Mouse (Mus musculus) forebrain, embryonic 16.5 days (tissue): ENCODE data around the gene Pef1. TPM values are rescaled to one million over a fixed set of nuclear protein-coding genes. Genes with fewer than 3 reads are reported as not detected.

Source experiments
- ATAC-seq: fragments of 200-750 bp; cut with Nextera tagmentation; 2 replicates; pipeline ENCODE4 v1.8.0; 2017; ENCODE audit warnings: mild to moderate bottlenecking, moderate library complexity
- H3K27ac ChIP-seq: fragments of 300-500 bp; sonication (generic); 2 replicates; pipeline ENCODE4 v1.5.1; 2014; ENCODE audit warnings: low read length, control low read depth
- H3K27me3 ChIP-seq: fragments of 300-500 bp; sonication (generic); replicated peaks from 2 replicates; pipeline ENCODE4 v1.6.1; 2014; ENCODE audit warnings: low read length; ENCODE audit not compliant: control insufficient read depth, insufficient read depth
- H3K36me3 ChIP-seq: fragments of 300-500 bp; sonication (generic); 2 replicates; pipeline ENCODE4 v1.6.1; 2014; ENCODE audit not compliant: control insufficient read depth, insufficient read depth
- H3K4me1 ChIP-seq: fragments of 300-500 bp; sonication (generic); replicated peaks from 2 replicates; pipeline ENCODE4 v1.6.1; 2014; ENCODE audit warnings: low read length; ENCODE audit not compliant: control insufficient read depth, insufficient read depth
- H3K4me2 ChIP-seq: fragments of 300-500 bp; sonication (generic); 2 replicates; pipeline ENCODE4 v1.6.1; 2014; ENCODE audit warnings: mild to moderate bottlenecking, low read length, control low read depth
- H3K4me3 ChIP-seq: fragments of 300-500 bp; sonication (generic); replicated peaks from 2 replicates; pipeline ENCODE4 v1.5.1; 2014; ENCODE audit warnings: mild to moderate bottlenecking, low read length, control low read depth
- H3K9ac ChIP-seq: fragments of 300-500 bp; sonication (generic); replicated peaks from 2 replicates; pipeline ENCODE4 v1.6.1; 2014; ENCODE audit warnings: low read depth, low read length, control low read depth
- H3K9me3 ChIP-seq: fragments of 300-500 bp; sonication (generic); 2 replicates; pipeline ENCODE4 v1.6.1; 2016; ENCODE audit warnings: low read length; ENCODE audit not compliant: control insufficient read depth
- WGBS: fragments of 180-500 bp; shearing (Covaris S2); extraction: QIAGEN DNeasy Blood & Tissue Kit; methylation state at CpG from one replicate; pipeline ENCODE4 v1.1.7; 2014; 5-methylcytosine and 5-hydroxymethylcytosine counted together
- polyA plus RNA-seq: library from polyadenylated mRNA; unstranded; fragments of >200 nt; fragmentation: Nextera tagmentation; extraction: Ambion mirVana; gene quantifications from 2 replicates; pipeline ENCODE4 v1.2.1, GENCODE M21; 2015

Gene Pef1
- polyA plus RNA-seq, 1 experiment from 2014 or later = 63.0 TPM

DNA sequence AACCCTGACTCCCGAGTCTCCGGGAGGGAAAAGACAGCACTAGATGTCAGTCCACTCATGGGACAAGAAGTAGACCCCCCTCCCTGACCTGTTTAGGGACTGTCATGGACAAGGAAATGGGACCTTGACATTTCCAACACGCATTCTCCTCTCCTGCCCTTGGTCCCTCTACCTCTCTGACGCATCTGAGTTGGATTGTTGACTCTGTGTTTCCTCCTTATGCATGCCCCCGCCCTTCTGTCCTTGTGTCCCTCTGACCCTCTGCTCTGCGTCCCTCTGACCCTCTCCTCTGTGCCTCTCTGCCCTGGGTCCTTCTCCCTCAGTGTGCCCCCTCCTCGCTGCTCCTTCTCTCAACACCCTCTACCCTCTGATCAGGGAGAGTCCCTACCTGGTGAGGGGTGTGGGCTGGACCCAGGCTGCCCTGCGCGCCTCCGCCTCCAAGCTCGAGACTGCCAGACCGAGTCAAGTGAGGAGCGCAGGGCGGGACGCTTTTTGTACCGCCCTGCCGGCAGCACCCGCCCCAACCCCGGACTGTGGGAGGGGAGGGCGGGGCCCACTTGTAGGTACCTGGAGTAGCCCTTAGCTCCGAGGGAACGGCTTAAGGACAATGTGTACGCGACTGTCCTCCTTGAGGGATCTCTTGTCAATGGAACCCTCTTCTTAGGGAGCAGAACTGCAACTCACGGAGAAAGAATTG lies 72.1 kb downstream of the Pef1 start:
- H3K9me3 ChIP-seq = no peaks in the 10 kb centered on the region
- no peaks in the 10 kb centered on the region for H3K36me3 ChIP-seq
- peak overlapping the region; percentile 29 for H3K4me2 ChIP-seq
- no peak overlapping the region for H3K27ac ChIP-seq
- no peak for ATAC-seq
- H3K9ac ChIP-seq = no peak overlapping the region
- no peak overlapping the region for H3K4me3 ChIP-seq
- 4% methylated on average over 25 of the region's 25 CpGs for WGBS
- H3K27me3 ChIP-seq = peaks cover 24% of the 10 kb centered on the region
- H3K4me1 ChIP-seq = peaks cover 10% of the 10 kb centered on the region

DNA sequence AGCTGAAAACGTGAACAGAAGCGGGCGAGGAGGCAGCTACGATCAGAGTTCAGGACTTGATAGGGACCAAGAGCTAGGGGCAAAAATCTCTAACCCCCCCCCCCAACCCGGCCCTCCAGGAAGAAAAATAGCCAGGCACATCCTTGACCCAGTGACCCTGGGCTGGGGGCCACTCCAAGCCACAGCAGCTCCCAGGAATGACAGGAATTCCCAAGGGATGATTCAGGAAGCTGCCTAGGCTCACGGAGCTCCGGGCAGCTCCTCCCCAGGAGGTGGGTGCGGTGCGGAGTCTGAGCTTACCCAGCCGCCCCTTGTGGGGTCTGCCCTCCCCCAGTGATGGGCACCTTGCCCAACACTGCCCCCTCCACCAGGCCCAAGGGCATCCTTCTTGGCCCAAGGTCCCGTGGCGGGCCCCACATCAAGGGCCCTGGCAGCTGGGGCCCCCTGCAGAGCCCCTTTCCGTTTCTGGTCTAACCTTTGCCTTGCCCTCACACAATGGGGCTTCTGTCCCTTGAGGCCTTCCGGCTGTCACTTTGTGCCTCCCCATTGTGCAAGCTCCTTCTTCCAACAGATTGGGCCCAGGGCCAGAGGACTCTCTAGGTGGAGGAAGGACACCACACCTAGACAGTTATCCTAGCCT lies 72.8 kb downstream of the Pef1 start, which contains the start of gene Tinagl1:
Tinagl1 (minus strand) TSS at position 51 of the 640 bp plus-strand sequence.
- Histone ChIP-seq H3K4me1 (peaks cover 10% of the 10 kb centered on the region), H3K4me2 (peak within 1 kb of the TSS; percentile 29), H3K9ac (no peak within 1 kb of the TSS), H3K27me3 (peaks cover 24% of the 10 kb centered on the region), H3K4me3 (no peak within 1 kb of the TSS), H3K9me3 (no peaks in the 10 kb centered on the region), H3K27ac (no peak within 1 kb of the TSS), H3K36me3 (no peaks in the 10 kb centered on the region)
- no peak for ATAC-seq
- WGBS = under 1% methylated on average over 14 of the region's 14 CpGs

DNA sequence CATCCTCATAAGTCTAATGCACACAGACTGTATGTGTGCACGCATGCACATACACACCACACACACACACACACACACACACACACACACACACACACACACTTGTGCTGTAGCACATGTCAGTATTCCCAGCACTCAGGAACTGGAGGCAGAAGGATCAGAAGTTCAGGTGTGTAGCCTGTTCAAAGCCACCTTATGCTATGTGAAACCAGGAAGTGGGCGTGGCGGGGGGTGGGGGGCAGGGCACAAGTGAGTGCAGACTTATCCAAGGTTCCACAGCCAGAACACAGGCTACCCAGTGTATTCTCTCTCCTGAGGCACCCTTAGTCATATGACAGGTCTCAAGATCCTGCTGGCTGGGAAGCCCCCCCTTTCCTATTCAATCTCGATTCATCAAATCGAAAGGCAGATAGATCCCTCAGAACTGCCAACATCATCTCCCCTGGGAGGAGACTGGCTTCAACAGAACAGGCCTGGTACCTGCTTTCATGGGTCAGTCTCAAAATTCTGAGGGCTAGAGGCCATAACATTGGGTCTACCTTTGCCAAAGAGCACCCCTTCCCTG lies 73.9 kb downstream of the Pef1 start:
- no peaks in the 10 kb centered on the region for H3K36me3 ChIP-seq
- peaks cover 10% of the 10 kb centered on the region for H3K4me1 ChIP-seq
- H3K27me3 ChIP-seq = peaks cover 24% of the 10 kb centered on the region
- no peak overlapping the region for H3K9ac ChIP-seq
- H3K4me2 ChIP-seq = no peak overlapping the region
- H3K9me3 ChIP-seq = no peaks in the 10 kb centered on the region
- 82% methylated on average over 5 of the region's 5 CpGs for whole genome bisulfite sequencing
- ATAC-seq = no peak
- H3K27ac ChIP-seq = no peak overlapping the region
- no peak overlapping the region for H3K4me3 ChIP-seq

DNA sequence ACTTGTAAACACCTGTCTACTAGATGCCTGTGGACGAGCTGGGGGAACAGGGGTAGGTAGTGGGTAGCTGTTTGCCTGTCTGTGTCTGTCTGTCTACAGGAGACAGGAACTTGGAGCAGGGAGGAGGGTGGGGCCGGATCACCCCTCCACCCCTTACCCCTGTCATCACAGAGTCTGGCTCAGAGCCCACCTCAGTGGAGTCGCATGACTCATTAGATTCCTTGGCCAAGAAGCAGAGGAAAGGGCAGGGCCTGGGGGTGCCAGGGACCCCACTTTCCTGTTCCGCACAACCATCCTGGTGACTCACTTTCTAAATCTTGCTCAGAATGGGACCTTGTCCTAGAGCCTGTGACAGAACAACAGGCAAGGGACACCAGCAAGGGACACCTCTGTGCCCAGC lies 74.7 kb downstream of the Pef1 start:
- Histone ChIP-seq H3K36me3 (no peaks in the 10 kb centered on the region), H3K9me3 (no peaks in the 10 kb centered on the region), H3K27me3 (peaks cover 24% of the 10 kb centered on the region), H3K9ac (no peak overlapping the region), H3K4me1 (peaks cover 12% of the 10 kb centered on the region), H3K4me2 (no peak overlapping the region), H3K4me3 (no peak overlapping the region), H3K27ac (no peak overlapping the region)
- whole genome bisulfite sequencing = 56% methylated on average over 4 of the region's 4 CpGs
- no peak for ATAC-seq

DNA sequence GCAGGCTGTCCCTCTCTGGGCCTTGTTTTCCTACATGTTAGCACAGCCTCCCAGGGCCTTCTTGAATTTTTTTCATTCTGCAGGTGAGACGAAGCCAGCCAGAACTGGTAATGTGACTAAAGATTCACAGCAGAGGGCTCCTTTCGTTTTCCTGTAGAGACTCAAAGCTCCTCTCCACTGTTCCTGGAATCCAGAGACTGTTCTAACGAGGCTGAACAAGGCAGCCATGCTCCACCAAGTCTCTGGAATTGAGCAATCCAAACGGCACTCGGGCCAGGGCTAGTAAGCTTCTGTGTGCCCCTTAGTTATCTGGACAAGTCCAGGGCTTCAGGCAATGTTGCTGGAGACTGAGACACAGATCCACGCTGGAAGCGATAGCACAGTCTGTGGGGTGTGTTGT lies 75.2 kb downstream of the Pef1 start:
- ATAC-seq = no peak
- Histone ChIP-seq H3K4me1 (peaks cover 12% of the 10 kb centered on the region), H3K9ac (no peak overlapping the region), H3K4me3 (no peak overlapping the region), H3K27ac (no peak overlapping the region), H3K27me3 (peaks cover 24% of the 10 kb centered on the region), H3K9me3 (no peaks in the 10 kb centered on the region), H3K4me2 (no peak overlapping the region), H3K36me3 (no peaks in the 10 kb centered on the region)
- WGBS = 52% methylated on average over 7 of the region's 7 CpGs

Other genes with a start within 250 kb of the Pef1 start
- not detected in 2 replicates for gene Spocd1, start 173.3 kb upstream of the Pef1 start, polyA plus RNA-seq
- 9.6 and 12.2 TPM in 2 replicates for gene Adgrb2, start 117.7 kb upstream of the Pef1 start, polyA plus RNA-seq
- 7.4 and 8.7 TPM in 2 replicates for gene Col16a1, start 54.7 kb upstream of the Pef1 start, polyA plus RNA-seq
- gene Hcrtr1, start 36.8 kb downstream of the Pef1 start, polyA plus RNA-seq = 0.30 and 0.81 TPM in 2 replicates
- gene Tinagl1, start 72.6 kb downstream of the Pef1 start, polyA plus RNA-seq = 4.7 TPM in 2 replicates
- 0.09 and 0.20 TPM in 2 replicates for gene Gm853, start 119.8 kb downstream of the Pef1 start, polyA plus RNA-seq
- gene Serinc2, start 176.6 kb downstream of the Pef1 start, polyA plus RNA-seq = 80.2 and 80.9 TPM in 2 replicates
- gene Fabp3, start 206.0 kb downstream of the Pef1 start, polyA plus RNA-seq = 106 and 143 TPM in 2 replicates
- gene Gm10570, start 206.1 kb downstream of the Pef1 start, polyA plus RNA-seq = 0.92 and 1.3 TPM in 2 replicates